Mouse (Mus musculus) inflammation-experienced regulatory T-cells, adult 6 months (primary cell): ENCODE measurements around the gene Pax8. TPM values are rescaled to one million over a fixed set of nuclear protein-coding genes. Genes with fewer than 3 reads are reported as not detected.

Experiments
- ATAC-seq: one replicate; pipeline ENCODE4 v1.8.0; 2017
- polyA plus RNA-seq, 3 experiments: library from polyadenylated mRNA; unstranded; fragments of 100-300 nt; shearing (Covaris generic); gene quantifications; one replicate each; pipeline ENCODE4 v1.2.1; 2017

Pax8 gene
- not detected for polyA plus RNA-seq

- no peak for ATAC-seq
Measured at GRCm38 (mm10) chr2:24475420-24475819, at the start of gene Pax8. TSS of gene Pax8 (minus strand) at chr2:24475599.

- no peak for ATAC-seq
Measured at GRCm38 (mm10) chr2:24521430-24522226, 46.2 kb upstream of the Pax8 start.

- ATAC-seq: no peak
Measured at GRCm38 (mm10) chr2:24520576-24521272, 45.3 kb upstream of the Pax8 start.

- ATAC-seq: no peak
Measured at GRCm38 (mm10) chr2:24516946-24517345, 41.5 kb upstream of the Pax8 start.

GRCm38 (mm10) chr2:24507359-24507758, 32.0 kb upstream of the Pax8 start:
- ATAC-seq: no peak

GRCm38 (mm10) chr2:24502963-24503471, 27.6 kb upstream of the Pax8 start:
- no peak for ATAC-seq

GRCm38 (mm10) chr2:24500921-24501320, 25.5 kb upstream of the Pax8 start:
- no peak for ATAC-seq

GRCm38 (mm10) chr2:24490564-24490963, 15.2 kb upstream of the Pax8 start:
- ATAC-seq: no peak

GRCm38 (mm10) chr2:24488660-24489059, 13.3 kb upstream of the Pax8 start:
- no peak for ATAC-seq

- no peak for ATAC-seq
Measured at GRCm38 (mm10) chr2:24487056-24487825, 11.8 kb upstream of the Pax8 start.

- ATAC-seq: no peak
Measured at GRCm38 (mm10) chr2:24485398-24485797, 10.0 kb upstream of the Pax8 start.

GRCm38 (mm10) chr2:24479906-24480305, 4.5 kb upstream of the Pax8 start:
- ATAC-seq: no peak

GRCm38 (mm10) chr2:24479151-24479550, 3.8 kb upstream of the Pax8 start:
- ATAC-seq: no peak

- ATAC-seq: no peak
Measured at GRCm38 (mm10) chr2:24478611-24479010, 3.2 kb upstream of the Pax8 start.

- ATAC-seq: no peak
Measured at GRCm38 (mm10) chr2:24474514-24475378, 653 bp downstream of the Pax8 start.

GRCm38 (mm10) chr2:24473641-24474511, 1.5 kb downstream of the Pax8 start:
- ATAC-seq: no peak

GRCm38 (mm10) chr2:24472677-24473076, 2.7 kb downstream of the Pax8 start:
- ATAC-seq: no peak

- no peak for ATAC-seq
Measured at GRCm38 (mm10) chr2:24472111-24472510, 3.3 kb downstream of the Pax8 start.

GRCm38 (mm10) chr2:24469102-24469501, 6.3 kb downstream of the Pax8 start:
- ATAC-seq: no peak

GRCm38 (mm10) chr2:24468430-24468829, 7.0 kb downstream of the Pax8 start:
- ATAC-seq: no peak

GRCm38 (mm10) chr2:24467156-24467555, 8.2 kb downstream of the Pax8 start:
- ATAC-seq: no peak
